Mouse (Mus musculus): ENCODE data around the gene Adcy7. TPM values are rescaled to one million over a fixed set of nuclear protein-coding genes. Genes with fewer than 3 reads are reported as not detected.

The Adcy7 gene
- polyA plus RNA-seq, 1 experiment from 2014 or later = 1.1 TPM

GRCm38 (mm10) chr8:88292926-88293325 is 20.7 kb downstream of the Adcy7 start:
- Histone ChIP-seq H3K27ac (ENCODE audit: low read depth, low read length) (no peak overlapping the region), H3K27me3 (replicated peaks; ENCODE audit: control insufficient read depth, insufficient read depth, low read length) (no peaks in the 10 kb centered on the region), H3K9me3 (replicated peaks; ENCODE audit: control insufficient read depth, low read length) (no peaks in the 10 kb centered on the region), H3K4me2 (ENCODE audit: low read length) (no peak overlapping the region), H3K4me1 (ENCODE audit: control insufficient read depth, insufficient read depth, low read length) (no peaks in the 10 kb centered on the region), H3K36me3 (ENCODE audit: control insufficient read depth, insufficient read depth, low read length) (no peaks in the 10 kb centered on the region), H3K4me3 (ENCODE audit: low read depth, low read length) (no peak overlapping the region), H3K9ac (ENCODE audit: low read length) (no peak overlapping the region)
- DNase-seq (ENCODE audit: low spot score) (no peak), ATAC-seq (no peak)
- WGBS = 93% methylated on average over 3 of the region's 3 CpGs

- H3K36me3 ChIP-seq (ENCODE audit: control insufficient read depth, insufficient read depth, low read length) = no peaks in the 10 kb centered on the region
- no peaks in the 10 kb centered on the region for H3K4me1 ChIP-seq (ENCODE audit: control insufficient read depth, insufficient read depth, low read length)
- no peak overlapping the region for H3K27ac ChIP-seq (ENCODE audit: low read depth, low read length)
- ATAC-seq = no peak
- no peak overlapping the region for H3K4me2 ChIP-seq (ENCODE audit: low read length)
- no peak overlapping the region for H3K9ac ChIP-seq (ENCODE audit: low read length)
- H3K27me3 ChIP-seq (replicated peaks; ENCODE audit: control insufficient read depth, insufficient read depth, low read length) = no peaks in the 10 kb centered on the region
- no peak overlapping the region for H3K4me3 ChIP-seq (ENCODE audit: low read depth, low read length)
- H3K9me3 ChIP-seq (replicated peaks; ENCODE audit: control insufficient read depth, low read length) = no peaks in the 10 kb centered on the region
- no peak for DNase-seq (ENCODE audit: low spot score)
- WGBS = 90% methylated on average over 9 of the region's 9 CpGs
Observed at GRCm38 (mm10) chr8:88293590-88294356, 21.6 kb downstream of the Adcy7 start.

GRCm38 (mm10) chr8:88294977-88295376 is 22.8 kb downstream of the Adcy7 start:
- Histone ChIP-seq H3K36me3 (ENCODE audit: control insufficient read depth, insufficient read depth, low read length) (no peaks in the 10 kb centered on the region), H3K9ac (ENCODE audit: low read length) (no peak overlapping the region), H3K4me3 (ENCODE audit: low read depth, low read length) (no peak overlapping the region), H3K9me3 (replicated peaks; ENCODE audit: control insufficient read depth, low read length) (no peaks in the 10 kb centered on the region), H3K27ac (ENCODE audit: low read depth, low read length) (no peak overlapping the region), H3K4me2 (ENCODE audit: low read length) (no peak overlapping the region), H3K27me3 (replicated peaks; ENCODE audit: control insufficient read depth, insufficient read depth, low read length) (no peaks in the 10 kb centered on the region), H3K4me1 (ENCODE audit: control insufficient read depth, insufficient read depth, low read length) (no peaks in the 10 kb centered on the region)
- ATAC-seq (no peak), DNase-seq (ENCODE audit: low spot score) (no peak)
- WGBS = 96% methylated on average over 2 of the region's 2 CpGs

GRCm38 (mm10) chr8:88297976-88298732 is 26.0 kb downstream of the Adcy7 start:
- no peak overlapping the region for H3K4me2 ChIP-seq (ENCODE audit: low read length)
- 71% methylated on average over 12 of the region's 12 CpGs for WGBS
- H3K4me1 ChIP-seq (ENCODE audit: control insufficient read depth, insufficient read depth, low read length) = peaks cover 2% of the 10 kb centered on the region; the same call in 1 of the 2 replicates
- DNase-seq (ENCODE audit: low spot score) = no peak
- no peaks in the 10 kb centered on the region for H3K36me3 ChIP-seq (ENCODE audit: control insufficient read depth, insufficient read depth, low read length)
- no peak overlapping the region for H3K9ac ChIP-seq (ENCODE audit: low read length)
- no peaks in the 10 kb centered on the region for H3K9me3 ChIP-seq (replicated peaks; ENCODE audit: control insufficient read depth, low read length)
- no peak overlapping the region for H3K4me3 ChIP-seq (ENCODE audit: low read depth, low read length)
- no peak for ATAC-seq
- no peak overlapping the region for H3K27ac ChIP-seq (ENCODE audit: low read depth, low read length)
- no peaks in the 10 kb centered on the region for H3K27me3 ChIP-seq (replicated peaks; ENCODE audit: control insufficient read depth, insufficient read depth, low read length)

- WGBS = 86% methylated on average over 10 of the region's 10 CpGs
- Histone ChIP-seq H3K9ac (ENCODE audit: low read length) (no peak overlapping the region), H3K4me3 (ENCODE audit: low read depth, low read length) (no peak overlapping the region), H3K9me3 (replicated peaks; ENCODE audit: control insufficient read depth, low read length) (no peaks in the 10 kb centered on the region), H3K4me1 (ENCODE audit: control insufficient read depth, insufficient read depth, low read length) (peaks cover 2% of the 10 kb centered on the region; the same call in 1 of the 2 replicates), H3K4me2 (ENCODE audit: low read length) (no peak overlapping the region), H3K27me3 (replicated peaks; ENCODE audit: control insufficient read depth, insufficient read depth, low read length) (no peaks in the 10 kb centered on the region), H3K27ac (ENCODE audit: low read depth, low read length) (no peak overlapping the region), H3K36me3 (ENCODE audit: control insufficient read depth, insufficient read depth, low read length) (no peaks in the 10 kb centered on the region)
- DNase-seq (ENCODE audit: low spot score) (no peak), ATAC-seq (no peak)
Observed at GRCm38 (mm10) chr8:88298733-88299103, 26.5 kb downstream of the Adcy7 start.

- WGBS = 83% methylated on average over 10 of the region's 10 CpGs
- Histone ChIP-seq H3K9ac (ENCODE audit: low read length) (no peak overlapping the region), H3K4me2 (ENCODE audit: low read length) (no peak overlapping the region), H3K4me1 (ENCODE audit: control insufficient read depth, insufficient read depth, low read length) (peaks cover 2% of the 10 kb centered on the region; the same call in 1 of the 2 replicates), H3K9me3 (replicated peaks; ENCODE audit: control insufficient read depth, low read length) (no peaks in the 10 kb centered on the region), H3K36me3 (ENCODE audit: control insufficient read depth, insufficient read depth, low read length) (no peaks in the 10 kb centered on the region), H3K27ac (ENCODE audit: low read depth, low read length) (no peak overlapping the region), H3K27me3 (replicated peaks; ENCODE audit: control insufficient read depth, insufficient read depth, low read length) (no peaks in the 10 kb centered on the region), H3K4me3 (ENCODE audit: low read depth, low read length) (no peak overlapping the region)
- DNase-seq (ENCODE audit: low spot score) (no peak), ATAC-seq (no peak)
Observed at GRCm38 (mm10) chr8:88299907-88300603, 27.9 kb downstream of the Adcy7 start.

- Histone ChIP-seq H3K36me3 (ENCODE audit: control insufficient read depth, insufficient read depth, low read length) (no peaks in the 10 kb centered on the region), H3K27ac (ENCODE audit: low read depth, low read length) (no peak overlapping the region), H3K4me1 (ENCODE audit: control insufficient read depth, insufficient read depth, low read length) (peaks cover 2% of the 10 kb centered on the region; the same call in 1 of the 2 replicates), H3K27me3 (replicated peaks; ENCODE audit: control insufficient read depth, insufficient read depth, low read length) (no peaks in the 10 kb centered on the region), H3K9ac (ENCODE audit: low read length) (no peak overlapping the region), H3K4me3 (ENCODE audit: low read depth, low read length) (no peak overlapping the region), H3K9me3 (replicated peaks; ENCODE audit: control insufficient read depth, low read length) (no peaks in the 10 kb centered on the region), H3K4me2 (ENCODE audit: low read length) (no peak overlapping the region)
- no peak for ATAC-seq
- 55% methylated on average over 15 of the region's 15 CpGs for WGBS
- DNase-seq (ENCODE audit: low spot score) = peak; percentile 13
Observed at GRCm38 (mm10) chr8:88301589-88302437, 29.6 kb downstream of the Adcy7 start.

GRCm38 (mm10) chr8:88305814-88306213 is 33.6 kb downstream of the Adcy7 start:
- no peaks in the 10 kb centered on the region for H3K36me3 ChIP-seq (ENCODE audit: control insufficient read depth, insufficient read depth, low read length)
- H3K27me3 ChIP-seq (replicated peaks; ENCODE audit: control insufficient read depth, insufficient read depth, low read length) = no peaks in the 10 kb centered on the region
- peaks cover 2% of the 10 kb centered on the region; the same call in 1 of the 2 replicates for H3K4me1 ChIP-seq (ENCODE audit: control insufficient read depth, insufficient read depth, low read length)
- DNase-seq (ENCODE audit: low spot score) (no peak), ATAC-seq (no peak)
- H3K9me3 ChIP-seq (replicated peaks; ENCODE audit: control insufficient read depth, low read length) = no peaks in the 10 kb centered on the region
- no peak overlapping the region for H3K4me2 ChIP-seq (ENCODE audit: low read length)
- no peak overlapping the region for H3K4me3 ChIP-seq (ENCODE audit: low read depth, low read length)
- no peak overlapping the region for H3K9ac ChIP-seq (ENCODE audit: low read length)
- WGBS = 92% methylated on average over 4 of the region's 4 CpGs
- no peak overlapping the region for H3K27ac ChIP-seq (ENCODE audit: low read depth, low read length)
